Mouse (Mus musculus) ES-E14 (cell line): ENCODE measurements around the gene Ldlrap1.

Experiments used
- CHD2 ChIP-seq: IDR thresholded peaks from 2 replicates; pipeline ENCODE4 v1.6.1; 2014; ENCODE audit warnings: mild to moderate bottlenecking, low read depth, low read length, inconsistent platforms
- HCFC1 ChIP-seq: IDR thresholded peaks from 2 replicates; pipeline ENCODE4 v1.6.1; 2012; ENCODE audit warnings: low read length, inconsistent platforms, borderline replicate concordance; ENCODE audit not compliant: insufficient read depth
- MAFK ChIP-seq: IDR thresholded peaks from 2 replicates; pipeline ENCODE4 v1.6.1; 2014; ENCODE audit warnings: mild to moderate bottlenecking, low read depth, low read length, inconsistent platforms; ENCODE audit not compliant: insufficient read depth

DNA sequence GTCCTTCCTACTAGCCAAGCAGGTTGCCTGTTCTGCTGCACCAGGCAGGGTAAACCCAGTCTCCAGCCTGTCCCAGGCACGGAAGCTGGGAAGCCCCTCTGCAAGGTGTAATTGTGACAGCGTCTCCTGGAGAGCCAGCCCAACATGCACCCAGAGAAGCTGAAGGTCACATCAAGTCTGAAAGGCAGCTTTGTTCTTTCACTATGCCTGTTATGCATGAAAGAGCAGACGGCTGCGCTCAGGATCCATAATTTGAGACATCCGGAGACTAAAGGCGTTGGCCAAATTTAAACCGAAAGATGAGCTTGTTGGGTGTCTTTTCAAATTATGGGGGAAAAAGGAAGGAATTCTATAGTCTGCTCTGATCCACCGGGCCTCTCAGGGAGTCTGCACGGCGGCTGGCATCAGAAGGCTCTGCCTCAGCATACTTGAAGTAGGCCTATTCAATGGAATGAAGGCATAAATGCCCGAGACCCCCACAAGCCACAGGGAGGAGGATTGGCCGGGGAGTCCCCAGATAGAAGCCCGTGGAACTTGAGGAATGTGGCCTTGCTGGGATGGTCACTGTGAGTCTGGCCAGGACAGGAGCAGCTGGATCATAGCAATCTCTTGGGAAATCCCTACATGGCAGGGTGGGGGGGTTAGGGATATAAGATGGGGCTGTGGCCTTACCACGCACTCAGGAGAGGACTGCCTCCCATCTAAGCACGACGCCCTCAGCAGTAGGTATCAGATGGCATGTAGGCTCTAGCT, 23.8 kb downstream of the Ldlrap1 start:
- TF ChIP-seq MAFK (no peak), CHD2 (no peak), HCFC1 (no peak)
